In the genomic region with DNA sequence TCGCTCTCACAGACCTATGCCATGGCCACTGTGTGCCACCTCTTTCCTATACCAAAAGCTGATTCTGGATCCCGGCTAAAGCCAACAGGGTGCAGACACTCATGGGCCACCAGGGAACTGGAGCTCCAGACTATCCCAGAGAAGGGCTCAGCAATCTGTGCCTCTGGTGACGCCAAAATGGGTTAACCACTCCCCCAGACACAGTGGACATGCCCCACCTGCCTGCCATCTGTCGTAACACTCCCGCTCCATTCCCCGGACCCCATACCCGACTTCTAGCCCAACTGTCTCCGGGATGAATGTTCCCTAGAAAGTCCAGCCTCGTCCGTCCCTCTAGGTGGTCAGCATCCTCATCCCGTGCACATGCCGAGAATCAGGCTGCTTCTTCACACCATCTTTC, we compare ENCODE assay signal across 29 mouse cellular contexts. TPM values are rescaled to one million over a fixed set of nuclear protein-coding genes. Genes with fewer than 3 reads are reported as not detected.
"Had no signal": no experiment of that assay in that cellular context is flagged by ENCODE, and none has a peak within 500 bp of the region (broad histone marks: within the 10 kb centered on the region; RNA-seq: fewer than 3 reads in every experiment).

No protein-coding gene starts in this region.

- DNase-seq: cerebellum, adult 18-20 months; cerebellum, adult 2 months; cerebellum, adult 8-10 months; cerebellum, adult 9-10 months; cerebellum, adult 9-11 months; cerebellum, postnatal 25 days; cerebellum, postnatal 36 days; embryo, embryonic 11 days; forebrain, postnatal 0 days; gastrocnemius, adult 2 months; gastrocnemius, postnatal 10 days; gastrocnemius, postnatal 14 days; gastrocnemius, postnatal 25 days; gastrocnemius, postnatal 36 days; heart, adult 18-20 months; heart, adult 2 months had no signal

- H3K4me1 ChIP-seq: embryonic facial prominence, embryonic 12.5 days; embryonic facial prominence, embryonic 13.5 days; embryonic facial prominence, embryonic 15.5 days; forebrain, embryonic 13.5 days had no signal

- H3K4me3 ChIP-seq: embryonic facial prominence, embryonic 10.5 days; embryonic facial prominence, embryonic 12.5 days; embryonic facial prominence, embryonic 13.5 days; embryonic facial prominence, embryonic 15.5 days; erythroblast, embryonic 14.5 days; forebrain, embryonic 10.5 days; forebrain, embryonic 12.5 days; forebrain, embryonic 13.5 days; gastrocnemius, adult 2 months; heart, adult 2 months; heart, embryonic 10.5 days had no signal

- ATAC-seq: forebrain, embryonic 13.5 days; forebrain, embryonic 14.5 days; forebrain, embryonic 16.5 days had no signal

- H3K27me3 ChIP-seq: embryonic facial prominence, embryonic 12.5 days; embryonic facial prominence, embryonic 13.5 days; embryonic facial prominence, embryonic 15.5 days; forebrain, embryonic 12.5 days; forebrain, embryonic 13.5 days had no signal

- H3K27ac ChIP-seq: embryonic facial prominence, embryonic 10.5 days; embryonic facial prominence, embryonic 12.5 days; embryonic facial prominence, embryonic 13.5 days; embryonic facial prominence, embryonic 15.5 days; forebrain, embryonic 10.5 days; forebrain, embryonic 12.5 days; forebrain, embryonic 13.5 days; gastrocnemius, adult 2 months; heart, adult 2 months; heart, embryonic 10.5 days had no signal

- H3K36me3 ChIP-seq: embryonic facial prominence, embryonic 10.5 days; embryonic facial prominence, embryonic 12.5 days; embryonic facial prominence, embryonic 13.5 days; embryonic facial prominence, embryonic 15.5 days; forebrain, embryonic 12.5 days; heart, embryonic 10.5 days had no signal

- H3K4me2 ChIP-seq: embryonic facial prominence, embryonic 12.5 days; embryonic facial prominence, embryonic 13.5 days; embryonic facial prominence, embryonic 15.5 days; forebrain, embryonic 12.5 days; forebrain, embryonic 13.5 days had no signal

- H3K9me3 ChIP-seq: embryonic facial prominence, embryonic 10.5 days; embryonic facial prominence, embryonic 12.5 days; embryonic facial prominence, embryonic 15.5 days; forebrain, embryonic 10.5 days; forebrain, embryonic 13.5 days; heart, embryonic 10.5 days had no signal

- H3K9ac ChIP-seq: embryonic facial prominence, embryonic 12.5 days; embryonic facial prominence, embryonic 13.5 days; embryonic facial prominence, embryonic 15.5 days; forebrain, embryonic 12.5 days; forebrain, embryonic 13.5 days; forebrain, postnatal 0 days had no signal

RNA-seq across cellular contexts. Expression of gene Ntn1, which starts 51.8 kb away (rescaled TPM):
- total RNA-seq: common myeloid progenitor, adult 5-6 weeks; granulocyte monocyte progenitor cell, adult 5-6 weeks had no signal
- polyA plus RNA-seq: erythroblast, embryonic 14.5 days had no signal
